Mouse (Mus musculus) liver (tissue): Measurements from ENCODE around the gene Ubald2.
"Not testable (repeated sequence)": the region's sequence is repeated elsewhere in the genome, so short reads cannot be mapped to it uniquely, and the experiment has no call there.

Experiments used
- DNase-seq: peaks from one replicate; pipeline ENCODE4 v3.0.0-alpha.2; 2020; ENCODE audit warnings: mixed read lengths

The Ubald2 gene

GRCm38 (mm10) chr11:116466141-116466540 is 32.2 kb downstream of the Ubald2 start, which contains the start of gene Qrich2:
TSS of gene Qrich2 (minus strand) at chr11:116466241.
- no peak for DNase-seq

GRCm38 (mm10) chr11:116468338-116468737 is 34.4 kb downstream of the Ubald2 start:
- DNase-seq, result not testable (repeated sequence)

GRCm38 (mm10) chr11:116470249-116470648 is 36.4 kb downstream of the Ubald2 start:
- no peak for DNase-seq

- no peak for DNase-seq
Observed at GRCm38 (mm10) chr11:116470896-116471295, 37.0 kb downstream of the Ubald2 start.

- DNase-seq, result no peak
Observed at GRCm38 (mm10) chr11:116472275-116472674, 38.4 kb downstream of the Ubald2 start.

- no peak for DNase-seq
Observed at GRCm38 (mm10) chr11:116476041-116476440, 42.1 kb downstream of the Ubald2 start.

- DNase-seq, result no peak
Observed at GRCm38 (mm10) chr11:116476696-116477095, 42.8 kb downstream of the Ubald2 start.

- DNase-seq, result no peak
Observed at GRCm38 (mm10) chr11:116477160-116477759, 43.4 kb downstream of the Ubald2 start.

- DNase-seq, result no peak
Observed at GRCm38 (mm10) chr11:116478978-116479377, 45.1 kb downstream of the Ubald2 start.

GRCm38 (mm10) chr11:116479832-116480231 is 45.9 kb downstream of the Ubald2 start:
- peak; percentile 25 for DNase-seq

GRCm38 (mm10) chr11:116480975-116481374 is 47.1 kb downstream of the Ubald2 start:
- DNase-seq, result no peak

GRCm38 (mm10) chr11:116481776-116482175 is 47.9 kb downstream of the Ubald2 start:
- DNase-seq, result no peak

- no peak for DNase-seq
Observed at GRCm38 (mm10) chr11:116484261-116484660, 50.4 kb downstream of the Ubald2 start.

- no peak for DNase-seq
Observed at GRCm38 (mm10) chr11:116488207-116488606, 54.3 kb downstream of the Ubald2 start.
